Mouse (Mus musculus) lung, postnatal 10 days (tissue): ENCODE results near the gene Vcl.

ENCODE experiments used
- DNase-seq: peaks from one replicate; pipeline ENCODE4 v3.0.0; 2021

Vcl gene

DNA sequence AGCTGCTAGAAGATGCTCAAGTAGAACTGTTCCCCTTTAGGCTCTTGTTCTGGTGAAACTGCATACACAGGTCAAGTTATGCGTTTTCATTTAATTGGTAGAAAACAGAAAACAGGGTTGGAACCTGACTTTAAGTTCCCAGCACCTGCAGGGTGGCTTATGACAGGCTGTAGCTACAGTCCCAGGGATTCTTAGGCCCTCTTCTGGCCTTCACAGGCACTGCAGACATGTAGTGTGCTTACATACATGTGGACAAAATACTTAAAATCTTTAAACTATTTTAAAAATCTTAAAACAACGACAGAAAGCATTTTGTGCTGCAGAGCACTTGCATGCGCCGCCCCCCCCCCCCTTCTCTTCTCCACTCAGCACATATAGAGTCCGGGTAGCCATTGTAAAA is 140.4 kb downstream of the Vcl start:
- no peak for DNase-seq

- no peak for DNase-seq
Observed at GRCm38 (mm10) chr14:21073981-21074380, 144.8 kb downstream of the Vcl start.

GRCm38 (mm10) chr14:21074398-21075320 is 145.5 kb downstream of the Vcl start:
- DNase-seq: no peak

DNA sequence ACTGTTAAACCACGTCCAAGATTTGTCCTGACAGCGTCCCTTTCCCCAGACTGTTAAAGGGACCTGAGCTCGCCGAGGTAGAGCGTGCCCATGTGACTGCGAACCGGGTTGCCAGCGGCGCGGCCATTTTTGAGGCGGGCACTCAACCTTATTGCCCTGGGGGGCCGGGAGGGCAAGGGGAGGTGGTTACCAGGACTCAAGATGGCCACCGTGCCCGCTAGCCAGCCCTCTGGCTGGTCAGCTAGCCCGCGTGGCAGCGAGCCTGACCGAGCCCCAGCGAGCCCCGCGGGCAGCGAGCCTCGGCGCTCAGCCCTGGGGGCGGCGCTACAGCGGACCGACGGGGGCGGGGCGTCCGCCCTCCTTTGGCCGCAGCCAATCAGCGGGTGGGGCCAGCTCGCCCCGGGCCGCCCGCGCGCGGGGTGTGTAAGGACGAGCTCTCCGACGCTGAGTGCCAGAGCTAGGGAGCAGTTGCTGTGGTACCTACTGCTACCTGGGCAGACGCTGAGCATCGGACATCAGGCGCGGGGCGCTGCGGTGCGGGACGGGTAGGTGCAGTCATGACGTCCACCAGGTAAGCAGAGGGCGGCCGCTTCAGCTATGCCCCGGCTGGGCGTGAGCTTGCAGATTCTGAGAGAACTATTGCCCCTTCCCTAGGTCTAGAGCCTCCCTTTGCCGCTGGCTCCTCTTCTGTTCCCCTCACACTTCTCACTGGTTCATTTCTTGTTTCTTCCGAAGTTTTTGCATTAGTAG is 146.7 kb downstream of the Vcl start:
- peak; percentile 91 for DNase-seq

GRCm38 (mm10) chr14:21076501-21077194 is 147.4 kb downstream of the Vcl start:
- DNase-seq: peak; percentile 23

GRCm38 (mm10) chr14:21077939-21078338 is 148.7 kb downstream of the Vcl start:
- DNase-seq: no peak

- no peak for DNase-seq
Observed at GRCm38 (mm10) chr14:21078511-21078910, 149.3 kb downstream of the Vcl start.

DNA sequence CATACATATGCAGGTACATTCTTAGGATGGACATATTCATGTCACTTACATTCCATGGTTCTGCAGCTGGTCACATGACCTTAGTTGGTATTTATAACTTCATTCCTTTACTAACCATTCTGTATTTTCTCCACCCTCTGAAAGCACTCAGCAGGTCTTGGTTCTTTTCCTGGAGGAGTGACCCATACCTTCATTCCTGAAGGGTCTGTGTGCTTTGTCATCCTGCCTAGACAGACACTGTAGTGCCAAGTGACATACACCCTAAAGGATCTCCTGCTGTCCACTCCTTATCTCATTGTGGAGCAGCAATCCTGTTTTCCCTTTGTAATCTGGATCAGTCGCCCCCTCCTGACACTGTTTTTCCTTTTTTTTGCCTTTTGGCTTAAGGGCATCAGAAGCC is 153.6 kb downstream of the Vcl start:
- DNase-seq: no peak
